ENCODE assay signal across 8 mouse cellular contexts in genomic region chr4:128712136-128712655, GRCm38 (mm10). TPM values are rescaled to one million over a fixed set of nuclear protein-coding genes. Genes with fewer than 3 reads are reported as not detected.
DNase-seq lines count a peak whose midpoint lies in the region; ATAC-seq and TF ChIP-seq lines count a peak whose summit lies in the region.

No protein-coding gene starts in this region.

- H3K27ac ChIP-seq in thymus, adult 2 months (ENCODE audit: control insufficient read depth, insufficient read depth, low read length), result no peak overlapping the region
- H3K27ac ChIP-seq in intestine, embryonic 15.5 days, result no peak overlapping the region
- H3K27ac ChIP-seq in neural tube, embryonic 15.5 days (replicated peaks), result no peak overlapping the region

- 78% methylated on average over 13 of the region's 13 CpGs for WGBS in thymus, adult 2 months
- 67% methylated on average over 13 of the region's 13 CpGs for WGBS in intestine, embryonic 15.5 days
- WGBS in neural tube, embryonic 15.5 days, result 62% methylated on average over 13 of the region's 13 CpGs

- peak overlapping the region; percentile 51 for H3K4me3 ChIP-seq in thymus, adult 2 months (ENCODE audit: control insufficient read depth, insufficient read depth, low read length)
- peak overlapping the region; percentile 30 for H3K4me3 ChIP-seq in intestine, embryonic 15.5 days (replicated peaks)
- H3K4me3 ChIP-seq in neural tube, embryonic 15.5 days (replicated peaks), result no peak overlapping the region

- no peaks in the 10 kb centered on the region for H3K36me3 ChIP-seq in thymus, adult 2 months (ENCODE audit: control insufficient read depth, insufficient read depth, low read length)
- no peaks in the 10 kb centered on the region for H3K36me3 ChIP-seq in intestine, embryonic 15.5 days
- H3K36me3 ChIP-seq in neural tube, embryonic 15.5 days, result peaks cover 32% of the 10 kb centered on the region

- TF ChIP-seq POLR2A in thymus, adult 2 months (IDR thresholded peaks at IDR 0.05; ENCODE audit: control insufficient read depth, extremely low read depth, insufficient read depth, low read length, poor library complexity), result no peak; the same call in 1 of the 2 replicates

- peak; percentile 17; the same call in 1 of the 2 replicates for ATAC-seq in intestine, embryonic 15.5 days
- no peak for ATAC-seq in neural tube, embryonic 15.5 days (ENCODE audit: low FRiP score)

- no peak for TF ChIP-seq CTCF in thymus, adult 2 months (IDR thresholded peaks at IDR 0.05; ENCODE audit: borderline replicate concordance, control insufficient read depth, extremely low read depth, insufficient read depth, low read length, poor library complexity)

- H3K9me3 ChIP-seq in intestine, embryonic 15.5 days, result no peaks in the 10 kb centered on the region
- H3K9me3 ChIP-seq in neural tube, embryonic 15.5 days (replicated peaks), result no peaks in the 10 kb centered on the region

- H3K27me3 ChIP-seq in thymus, adult 2 months (ENCODE audit: control insufficient read depth, insufficient read depth, low read length), result no peaks in the 10 kb centered on the region
- no peaks in the 10 kb centered on the region for H3K27me3 ChIP-seq in intestine, embryonic 15.5 days (replicated peaks)
- H3K27me3 ChIP-seq in neural tube, embryonic 15.5 days (replicated peaks), result no peaks in the 10 kb centered on the region

- peaks cover 28% of the 10 kb centered on the region for H3K4me1 ChIP-seq in thymus, adult 2 months (replicated peaks; ENCODE audit: control insufficient read depth, insufficient read depth, low read length)
- peaks cover 32% of the 10 kb centered on the region for H3K4me1 ChIP-seq in intestine, embryonic 15.5 days (replicated peaks)
- H3K4me1 ChIP-seq in neural tube, embryonic 15.5 days, result peaks cover 45% of the 10 kb centered on the region

- H3K9ac ChIP-seq in intestine, embryonic 15.5 days, result 0 out of 2 replicates have a peak overlapping the region, but pooled peaks have one; percentile 33
- no peak overlapping the region for H3K9ac ChIP-seq in neural tube, embryonic 15.5 days (replicated peaks)

- peak; percentile 40 for DNase-seq in embryo, embryonic 9.5 days (ENCODE audit: extremely low spot score)
- no peak for DNase-seq in embryo, embryonic 10.5 days (ENCODE audit: low spot score)
- DNase-seq in thymus, adult 2 months, result no peak
- DNase-seq in thymus, postnatal 0 days (ENCODE audit: low spot score), result no peak
- DNase-seq in urinary bladder, postnatal 10 days (ENCODE audit: low spot score), result no peak
- no peak for DNase-seq in urinary bladder, postnatal 4 days (ENCODE audit: low spot score in 2 of 2)

- peak overlapping the region; percentile 55 for H3K4me2 ChIP-seq in intestine, embryonic 15.5 days (replicated peaks)
- 0 out of 2 replicates have a peak overlapping the region, but pooled peaks have one; percentile 46 for H3K4me2 ChIP-seq in neural tube, embryonic 15.5 days

RNA-seq across cellular contexts. Expression of gene A3galt2, which starts 43.0 kb away (rescaled TPM):
- 1.3 and 1.6 TPM in 2 replicates for polyA plus RNA-seq in thymus, adult 2 months (2012; rRNA removed)
- 0.04 and 0.12 TPM in 2 replicates for polyA plus RNA-seq in thymus, postnatal 0 days (2015; fragmentation: Nextera tagmentation; extraction: Ambion mirVana)
- 0.08 and 0.13 TPM in 2 replicates for polyA plus RNA-seq in intestine, embryonic 15.5 days (2015; fragmentation: Nextera tagmentation; extraction: Ambion mirVana)
- 0.34 and 0.41 TPM in 2 replicates for polyA plus RNA-seq in neural tube, embryonic 15.5 days (2015; fragmentation: Nextera tagmentation; extraction: Ambion mirVana)

RNA-seq across cellular contexts. Expression of gene Phc2, which starts 57.7 kb away (rescaled TPM):
- polyA plus RNA-seq in thymus, adult 2 months (2012; rRNA removed), result 139 and 149 TPM in 2 replicates
- 42.9 and 44.9 TPM in 2 replicates for polyA plus RNA-seq in thymus, postnatal 0 days (2015; fragmentation: Nextera tagmentation; extraction: Ambion mirVana)
- 39.2 and 42.3 TPM in 2 replicates for polyA plus RNA-seq in intestine, embryonic 15.5 days (2015; fragmentation: Nextera tagmentation; extraction: Ambion mirVana)
- 47.6 and 54.5 TPM in 2 replicates for polyA plus RNA-seq in neural tube, embryonic 15.5 days (2015; fragmentation: Nextera tagmentation; extraction: Ambion mirVana)
